Mouse (Mus musculus): ENCODE measurements around the gene Esp23. TPM values are rescaled to one million over a fixed set of nuclear protein-coding genes. Genes with fewer than 3 reads are reported as not detected.
"Not testable (repeated sequence)": the region's sequence is repeated elsewhere in the genome, so short reads cannot be mapped to it uniquely, and the experiment has no call there.

Gene Esp23
- not detected in 2 replicates for polyA plus RNA-seq (2012; rRNA removed)

DNA sequence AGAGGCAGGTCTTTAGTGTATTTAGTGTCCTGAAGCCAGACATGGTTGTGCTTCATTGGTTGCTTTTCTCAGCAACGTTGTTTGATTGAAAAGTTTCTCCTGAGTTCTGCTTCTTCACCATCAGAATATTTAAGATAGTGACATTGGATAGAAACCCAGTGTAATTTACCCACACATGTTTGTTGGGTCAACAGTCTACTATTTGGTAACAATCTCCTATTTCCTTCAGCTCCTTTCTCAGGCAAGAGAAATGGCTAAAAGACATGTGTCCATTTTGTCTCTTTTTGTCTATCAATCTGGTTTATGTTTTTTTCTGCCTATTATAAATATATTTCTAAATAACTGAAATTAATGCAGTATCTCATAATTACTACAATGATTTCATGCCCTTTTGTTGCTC lies at the start of gene Esp23:
Esp23 (minus strand) TSS at position 101 of the 400 bp plus-strand sequence.
- H3K27me3 ChIP-seq (replicated peaks; ENCODE audit: control insufficient read depth, insufficient read depth, low read length), result no peaks in the 10 kb centered on the region
- 35% methylated on average over 1 of the region's 1 CpGs for WGBS
- no peak within 1 kb of the TSS for H3K27ac ChIP-seq (ENCODE audit: insufficient read depth, low read depth, low read length)
- no peak within 1 kb of the TSS for H3K4me3 ChIP-seq (ENCODE audit: insufficient read depth, low read depth, low read length)
- no peak for TF ChIP-seq POLR2A (IDR thresholded peaks at IDR 0.05; ENCODE audit: low read depth, low read length)
- no peak for TF ChIP-seq CTCF (conservative IDR thresholded peaks at IDR 0.05; ENCODE audit: insufficient read depth, insufficient read length, low read depth, low read length)
- no peaks in the 10 kb centered on the region for H3K4me1 ChIP-seq (ENCODE audit: control insufficient read depth, insufficient read depth, low read length)
- H3K36me3 ChIP-seq (ENCODE audit: control insufficient read depth, insufficient read depth, low read length), result no peaks in the 10 kb centered on the region
- no peak for DNase-seq

DNA sequence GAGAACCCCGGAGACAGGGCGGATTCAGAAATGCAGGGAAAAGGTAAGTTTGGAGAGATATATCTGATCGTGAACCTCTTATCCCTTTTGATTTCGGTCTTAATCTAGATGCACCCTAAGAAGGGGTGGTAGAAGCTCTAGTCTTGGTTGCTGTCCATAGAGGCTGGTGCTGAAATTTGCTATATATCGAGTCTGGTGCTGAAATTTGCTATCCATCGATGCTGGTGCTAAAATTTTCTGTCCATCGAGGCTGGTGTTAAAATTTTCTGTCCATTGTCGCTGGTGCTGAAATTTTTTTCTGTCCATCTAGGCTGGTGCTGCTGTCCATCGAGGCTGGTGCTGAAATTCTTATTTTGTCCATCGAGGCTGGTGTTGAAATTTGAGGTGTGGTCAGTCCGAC lies 30.3 kb upstream of the Esp23 start:
- not testable (repeated sequence) for H3K4me3 ChIP-seq (ENCODE audit: insufficient read depth, low read depth, low read length); DNase-seq; H3K4me1 ChIP-seq (ENCODE audit: control insufficient read depth, insufficient read depth, low read length); H3K27ac ChIP-seq (ENCODE audit: insufficient read depth, low read depth, low read length); H3K36me3 ChIP-seq (ENCODE audit: control insufficient read depth, insufficient read depth, low read length); H3K27me3 ChIP-seq (replicated peaks; ENCODE audit: control insufficient read depth, insufficient read depth, low read length)
- 71% methylated on average over 11 of the region's 11 CpGs for WGBS

DNA sequence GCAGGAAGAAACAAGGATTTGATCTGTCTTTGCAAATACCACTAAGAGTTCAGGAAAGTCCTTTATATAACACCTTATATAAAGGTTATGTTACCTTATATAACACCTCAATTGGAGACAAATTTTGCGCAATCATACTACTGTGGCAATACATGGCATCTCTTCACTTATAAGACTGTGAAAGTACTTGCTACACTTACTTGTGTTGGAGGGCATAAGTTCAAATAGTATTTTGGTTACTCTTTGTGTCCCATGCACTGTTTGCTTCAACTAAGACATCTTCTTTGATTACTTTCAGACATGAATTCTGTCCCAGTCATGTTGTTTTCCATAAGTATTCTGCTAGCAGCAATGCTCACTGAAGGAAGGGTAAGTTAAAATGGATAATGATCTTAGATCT lies 18.2 kb upstream of the Esp23 start, which contains the start of gene Esp22:
Esp22 (plus strand) TSS at position 301 of the 400 bp plus-strand sequence.
- Histone ChIP-seq H3K4me3 (ENCODE audit: insufficient read depth, low read depth, low read length) (no peak within 1 kb of the TSS), H3K36me3 (ENCODE audit: control insufficient read depth, insufficient read depth, low read length) (no peaks in the 10 kb centered on the region), H3K27ac (ENCODE audit: insufficient read depth, low read depth, low read length) (no peak within 1 kb of the TSS), H3K4me1 (ENCODE audit: control insufficient read depth, insufficient read depth, low read length) (no peaks in the 10 kb centered on the region), H3K27me3 (replicated peaks; ENCODE audit: control insufficient read depth, insufficient read depth, low read length) (no peaks in the 10 kb centered on the region; the same call in 1 of the 2 replicates)
- WGBS, result 95% methylated on average over 1 of the region's 1 CpGs
- no peak for TF ChIP-seq POLR2A (IDR thresholded peaks at IDR 0.05; ENCODE audit: low read depth, low read length)
- TF ChIP-seq CTCF (conservative IDR thresholded peaks at IDR 0.05; ENCODE audit: insufficient read depth, insufficient read length, low read depth, low read length), result no peak
- no peak for DNase-seq

DNA sequence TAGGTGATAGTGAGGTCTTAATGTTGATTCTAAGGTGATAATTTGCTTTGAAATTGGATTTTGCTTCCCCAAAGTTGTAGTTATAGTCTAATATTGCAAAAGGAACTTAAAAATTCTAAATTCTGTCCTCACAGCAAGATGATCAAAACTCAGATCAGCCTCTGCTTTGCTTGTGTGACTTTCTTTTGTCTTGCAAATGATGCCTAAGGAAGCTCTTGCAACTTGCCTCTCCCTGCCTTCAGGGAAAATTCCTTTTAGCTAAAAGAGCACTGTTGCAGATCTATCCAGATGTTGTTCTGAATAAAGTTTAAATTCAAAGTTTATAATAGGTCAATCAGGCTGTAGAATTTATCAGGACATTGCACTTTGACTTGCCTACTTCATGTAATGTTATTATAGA lies 13.2 kb downstream of the Esp23 start:
- no peak overlapping the region for H3K4me3 ChIP-seq (ENCODE audit: insufficient read depth, low read depth, low read length)
- no peaks in the 10 kb centered on the region for H3K27me3 ChIP-seq (replicated peaks; ENCODE audit: control insufficient read depth, insufficient read depth, low read length)
- DNase-seq, result no peak
- TF ChIP-seq POLR2A (IDR thresholded peaks at IDR 0.05; ENCODE audit: low read depth, low read length), result no peak
- no peak for TF ChIP-seq CTCF (conservative IDR thresholded peaks at IDR 0.05; ENCODE audit: insufficient read depth, insufficient read length, low read depth, low read length)
- H3K27ac ChIP-seq (ENCODE audit: insufficient read depth, low read depth, low read length), result no peak overlapping the region
- no peaks in the 10 kb centered on the region for H3K36me3 ChIP-seq (ENCODE audit: control insufficient read depth, insufficient read depth, low read length)
- no peaks in the 10 kb centered on the region for H3K4me1 ChIP-seq (ENCODE audit: control insufficient read depth, insufficient read depth, low read length)

GRCm38 (mm10) chr17:39043241-39043640 lies 33.6 kb downstream of the Esp23 start, which contains the start of gene Gm21903:
Gm21903 (minus strand) TSS chr17:39043341.
- Histone ChIP-seq H3K4me3 (ENCODE audit: insufficient read depth, low read depth, low read length) (no peak within 1 kb of the TSS), H3K36me3 (ENCODE audit: control insufficient read depth, insufficient read depth, low read length) (no peaks in the 10 kb centered on the region), H3K4me1 (ENCODE audit: control insufficient read depth, insufficient read depth, low read length) (no peaks in the 10 kb centered on the region), H3K27me3 (replicated peaks; ENCODE audit: control insufficient read depth, insufficient read depth, low read length) (no peaks in the 10 kb centered on the region), H3K27ac (ENCODE audit: insufficient read depth, low read depth, low read length) (no peak within 1 kb of the TSS)
- TF ChIP-seq CTCF (conservative IDR thresholded peaks at IDR 0.05; ENCODE audit: insufficient read depth, insufficient read length, low read depth, low read length) (no peak), POLR2A (IDR thresholded peaks at IDR 0.05; ENCODE audit: low read depth, low read length) (no peak)
- no peak for DNase-seq

GRCm38 (mm10) chr17:39036395-39036794 lies 40.4 kb downstream of the Esp23 start, which contains the start of gene Esp24:
Esp24 (plus strand) TSS chr17:39036695.
- WGBS, result 89% methylated on average over 3 of the region's 3 CpGs
- not testable (repeated sequence) for H3K27me3 ChIP-seq (replicated peaks; ENCODE audit: control insufficient read depth, insufficient read depth, low read length); H3K4me1 ChIP-seq (ENCODE audit: control insufficient read depth, insufficient read depth, low read length); H3K4me3 ChIP-seq (ENCODE audit: insufficient read depth, low read depth, low read length); DNase-seq; H3K36me3 ChIP-seq (ENCODE audit: control insufficient read depth, insufficient read depth, low read length); H3K27ac ChIP-seq (ENCODE audit: insufficient read depth, low read depth, low read length)

Other genes starting within 250 kb of the Esp23 start
- gene Esp24, start 40.3 kb downstream of the Esp23 start, polyA plus RNA-seq (2012; rRNA removed), result not detected in 2 replicates
- gene Gm21903, start 33.7 kb downstream of the Esp23 start, polyA plus RNA-seq (2012; rRNA removed), result not detected in 2 replicates
- gene Esp22, start 18.3 kb upstream of the Esp23 start, polyA plus RNA-seq (2012; rRNA removed), result not detected in 2 replicates

Data from kidney, adult 2 months (tissue).